Comparison of ENCODE assay signal across 12 mouse cellular contexts in genomic region chr14:45445445-45445844, GRCm38 (mm10). TPM values are rescaled to one million over a fixed set of nuclear protein-coding genes. Genes with fewer than 3 reads are reported as not detected.
DNase-seq lines count a peak whose midpoint lies in the region; ATAC-seq and TF ChIP-seq lines count a peak whose summit lies in the region.
"Had no signal": no experiment of that assay in that cellular context is flagged by ENCODE, and none has a peak within 500 bp of the region (broad histone marks: within the 10 kb centered on the region; RNA-seq: fewer than 3 reads in every experiment).

No protein-coding gene starts in this region.

- no peaks in the 10 kb centered on the region for H3K36me3 ChIP-seq in hindbrain, embryonic 10.5 days
- H3K36me3 ChIP-seq in hindbrain, embryonic 11.5 days (ENCODE audit: control insufficient read depth, insufficient read depth, low read length), result no peaks in the 10 kb centered on the region
- no peaks in the 10 kb centered on the region for H3K36me3 ChIP-seq in ES-Bruce4 (ENCODE audit: control insufficient read depth, insufficient read depth, low read length, poor library complexity, severe bottlenecking)
- no peaks in the 10 kb centered on the region for H3K36me3 ChIP-seq in embryonic facial prominence, embryonic 14.5 days (ENCODE audit: control insufficient read depth, insufficient read depth, low read length)
- H3K36me3 ChIP-seq in intestine, embryonic 16.5 days (ENCODE audit: control insufficient read depth, insufficient read depth, low read length), result no peaks in the 10 kb centered on the region
- H3K36me3 ChIP-seq in midbrain, embryonic 13.5 days, result no peaks in the 10 kb centered on the region
- H3K36me3 ChIP-seq: embryonic facial prominence, embryonic 12.5 days had no signal

- H3K9ac ChIP-seq in hindbrain, embryonic 11.5 days (ENCODE audit: low read depth, low read length), result no peak overlapping the region
- peak overlapping the region; percentile 65 for H3K9ac ChIP-seq in ES-Bruce4 (ENCODE audit: low read depth, poor library complexity, severe bottlenecking)
- H3K9ac ChIP-seq in embryonic facial prominence, embryonic 14.5 days (ENCODE audit: low read depth, low read length), result no peak overlapping the region
- H3K9ac ChIP-seq in intestine, embryonic 16.5 days (ENCODE audit: low read depth, low read length), result no peak overlapping the region
- no peak overlapping the region for H3K9ac ChIP-seq in midbrain, embryonic 13.5 days (replicated peaks)
- H3K9ac ChIP-seq: embryonic facial prominence, embryonic 12.5 days had no signal

- TF ChIP-seq CTCF in ES-Bruce4 (IDR thresholded peaks at IDR 0.05; ENCODE audit: low read depth, low read length), result no peak
- no peak for TF ChIP-seq CTCF in left cerebral cortex, adult 2 months (IDR thresholded peaks at IDR 0.05)

- no peak for DNase-seq in hindbrain, embryonic 10.5 days (ENCODE audit: low spot score)
- DNase-seq in hindbrain, embryonic 11.5 days (ENCODE audit: low spot score), result no peak
- DNase-seq in embryonic facial prominence, embryonic 14.5 days (ENCODE audit: low spot score), result no peak
- no peak for DNase-seq in spleen, adult 18-20 months
- no peak for DNase-seq in left cerebral cortex, adult 2 months (ENCODE audit: extremely low spot score in 1 of 2, low spot score in 2 of 2)
- DNase-seq: cerebellum, adult 2 months; gastrocnemius, postnatal 14 days; kidney, postnatal 36 days had no signal

- 58% methylated on average over 12 of the region's 12 CpGs for WGBS in hindbrain, embryonic 10.5 days
- 55% methylated on average over 12 of the region's 12 CpGs for WGBS in hindbrain, embryonic 11.5 days
- WGBS in embryonic facial prominence, embryonic 14.5 days, result 45% methylated on average over 12 of the region's 12 CpGs
- 56% methylated on average over 12 of the region's 12 CpGs for WGBS in intestine, embryonic 16.5 days
- WGBS in midbrain, embryonic 13.5 days, result 75% methylated on average over 12 of the region's 12 CpGs

- H3K4me3 ChIP-seq in hindbrain, embryonic 10.5 days, result no peak overlapping the region
- H3K4me3 ChIP-seq in hindbrain, embryonic 11.5 days (ENCODE audit: low read depth, low read length), result no peak overlapping the region
- peak overlapping the region; percentile 17 for H3K4me3 ChIP-seq in ES-Bruce4 (ENCODE audit: low read depth, low read length)
- H3K4me3 ChIP-seq in embryonic facial prominence, embryonic 14.5 days (ENCODE audit: low read depth, low read length), result no peak overlapping the region
- H3K4me3 ChIP-seq in intestine, embryonic 16.5 days (ENCODE audit: low read length), result no peak overlapping the region
- no peak overlapping the region for H3K4me3 ChIP-seq in left cerebral cortex, adult 2 months
- no peak overlapping the region for H3K4me3 ChIP-seq in midbrain, embryonic 13.5 days (replicated peaks)
- H3K4me3 ChIP-seq: embryonic facial prominence, embryonic 12.5 days had no signal

- intact Hi-C loops in left cerebral cortex, adult 2 months (cut with DNase I), result no loop called here

- peak; percentile 96 for TF ChIP-seq EP300 in ES-Bruce4 (IDR thresholded peaks at IDR 0.05; ENCODE audit: insufficient read depth, low read depth, low read length)

- no peak for TF ChIP-seq POLR2A in ES-Bruce4 (IDR thresholded peaks at IDR 0.05; ENCODE audit: insufficient read depth, low read length)

- peak overlapping the region; percentile 42; the same call in 1 of the 2 replicates for H3K27ac ChIP-seq in hindbrain, embryonic 10.5 days
- H3K27ac ChIP-seq in hindbrain, embryonic 11.5 days (ENCODE audit: low read depth, low read length), result no peak overlapping the region
- H3K27ac ChIP-seq in ES-Bruce4 (ENCODE audit: insufficient read depth, low read length), result peak overlapping the region; percentile 98
- H3K27ac ChIP-seq in embryonic facial prominence, embryonic 14.5 days (replicated peaks; ENCODE audit: low read depth, low read length), result no peak overlapping the region
- H3K27ac ChIP-seq in intestine, embryonic 16.5 days (ENCODE audit: low read length), result no peak overlapping the region
- no peak overlapping the region for H3K27ac ChIP-seq in left cerebral cortex, adult 2 months
- no peak overlapping the region for H3K27ac ChIP-seq in midbrain, embryonic 13.5 days
- H3K27ac ChIP-seq: embryonic facial prominence, embryonic 12.5 days had no signal

- no peak overlapping the region for H3K4me2 ChIP-seq in hindbrain, embryonic 11.5 days (replicated peaks; ENCODE audit: low read depth, low read length)
- no peak overlapping the region for H3K4me2 ChIP-seq in embryonic facial prominence, embryonic 14.5 days (ENCODE audit: low read depth, low read length)
- no peak overlapping the region for H3K4me2 ChIP-seq in intestine, embryonic 16.5 days (ENCODE audit: low read depth, low read length)
- no peak overlapping the region for H3K4me2 ChIP-seq in midbrain, embryonic 13.5 days (replicated peaks)
- H3K4me2 ChIP-seq: embryonic facial prominence, embryonic 12.5 days had no signal

- no peak for ATAC-seq in hindbrain, embryonic 11.5 days (ENCODE audit: low FRiP score)
- ATAC-seq in embryonic facial prominence, embryonic 14.5 days (ENCODE audit: low read depth), result 0 out of 2 replicates have a peak, but pooled peaks have one; percentile 51
- ATAC-seq in intestine, embryonic 16.5 days, result 0 out of 2 replicates have a peak, but pooled peaks have one; percentile 24
- no peak for ATAC-seq in midbrain, embryonic 13.5 days

- peaks cover 38% of the 10 kb centered on the region for H3K4me1 ChIP-seq in hindbrain, embryonic 10.5 days (replicated peaks)
- no peaks in the 10 kb centered on the region for H3K4me1 ChIP-seq in hindbrain, embryonic 11.5 days (replicated peaks; ENCODE audit: control insufficient read depth, insufficient read depth, low read length)
- peaks cover 1% of the 10 kb centered on the region for H3K4me1 ChIP-seq in ES-Bruce4 (ENCODE audit: control insufficient read depth, insufficient read depth, low read length)
- H3K4me1 ChIP-seq in embryonic facial prominence, embryonic 14.5 days (ENCODE audit: control insufficient read depth, insufficient read depth, low read length), result peaks cover 8% of the 10 kb centered on the region
- H3K4me1 ChIP-seq in intestine, embryonic 16.5 days (ENCODE audit: control insufficient read depth, insufficient read depth, low read length), result peaks cover 17% of the 10 kb centered on the region; the same call in 1 of the 2 replicates
- no peaks in the 10 kb centered on the region for H3K4me1 ChIP-seq in midbrain, embryonic 13.5 days (replicated peaks)

- no peaks in the 10 kb centered on the region for H3K27me3 ChIP-seq in hindbrain, embryonic 10.5 days (ENCODE audit: insufficient read depth, poor library complexity, severe bottlenecking)
- H3K27me3 ChIP-seq in hindbrain, embryonic 11.5 days (ENCODE audit: control insufficient read depth, insufficient read depth, low read length), result no peaks in the 10 kb centered on the region
- no peaks in the 10 kb centered on the region for H3K27me3 ChIP-seq in ES-Bruce4 (ENCODE audit: control insufficient read depth, insufficient read depth, low read length, poor library complexity, severe bottlenecking)
- no peaks in the 10 kb centered on the region for H3K27me3 ChIP-seq in embryonic facial prominence, embryonic 14.5 days (replicated peaks; ENCODE audit: control insufficient read depth, insufficient read depth, low read length)
- H3K27me3 ChIP-seq in intestine, embryonic 16.5 days (replicated peaks; ENCODE audit: control insufficient read depth, insufficient read depth, low read length), result no peaks in the 10 kb centered on the region
- no peaks in the 10 kb centered on the region for H3K27me3 ChIP-seq in midbrain, embryonic 13.5 days
- H3K27me3 ChIP-seq: embryonic facial prominence, embryonic 12.5 days had no signal

- H3K9me3 ChIP-seq in hindbrain, embryonic 10.5 days, result no peaks in the 10 kb centered on the region
- no peaks in the 10 kb centered on the region for H3K9me3 ChIP-seq in hindbrain, embryonic 11.5 days (ENCODE audit: control insufficient read depth, low read length)
- H3K9me3 ChIP-seq in ES-Bruce4 (replicated peaks; ENCODE audit: control insufficient read depth, insufficient read depth, low read length, poor library complexity, severe bottlenecking), result no peaks in the 10 kb centered on the region
- no peaks in the 10 kb centered on the region for H3K9me3 ChIP-seq in embryonic facial prominence, embryonic 14.5 days (ENCODE audit: control insufficient read depth, low read length)
- no peaks in the 10 kb centered on the region for H3K9me3 ChIP-seq in intestine, embryonic 16.5 days (ENCODE audit: control insufficient read depth, low read length)
- H3K9me3 ChIP-seq in midbrain, embryonic 13.5 days, result no peaks in the 10 kb centered on the region
- H3K9me3 ChIP-seq: embryonic facial prominence, embryonic 12.5 days had no signal

RNA-seq across cellular contexts. Expression of gene Gnpnat1, which starts 40.7 kb away (rescaled TPM):
- polyA plus RNA-seq in hindbrain, embryonic 10.5 days (2016; fragmentation: Nextera tagmentation; extraction: Ambion mirVana), result 38.6 and 46.1 TPM in 2 replicates
- polyA plus RNA-seq in hindbrain, embryonic 11.5 days (2014; fragmentation: Nextera tagmentation; extraction: Ambion mirVana), result 41.7 and 44.5 TPM in 2 replicates
- 96.6 and 98.5 TPM in 2 replicates for polyA plus RNA-seq in ES-Bruce4 (2011; ENCODE audit: insufficient read depth, insufficient read length, low read depth, missing spikeins)
- polyA plus RNA-seq in embryonic facial prominence, embryonic 14.5 days (2014; fragmentation: Nextera tagmentation; extraction: Ambion mirVana), result 51.1 and 55.5 TPM in 2 replicates
- polyA plus RNA-seq in intestine, embryonic 16.5 days (2015; fragmentation: Nextera tagmentation; extraction: Ambion mirVana), result 68.4 and 72.1 TPM in 2 replicates
- total RNA-seq in left cerebral cortex, adult 2 months (2021), result 10 to 100 TPM; 14.7 to 18.8 TPM
- 29.2 and 30.6 TPM in 2 replicates for polyA plus RNA-seq in midbrain, embryonic 13.5 days (2015; fragmentation: Nextera tagmentation; extraction: Ambion mirVana)

Comparison
In these comparisons a context has a peak if more than half of its experiments do, and no peak if none do; other contexts are left out.
1. H3K27ac ChIP-seq: peak in hindbrain, embryonic 10.5 days (single experiment) and ES-Bruce4 (single experiment); none in hindbrain, embryonic 11.5 days (single experiment), embryonic facial prominence, embryonic 14.5 days (single experiment), intestine, embryonic 16.5 days (single experiment), left cerebral cortex, adult 2 months (single experiment) and midbrain, embryonic 13.5 days (single experiment).
2. ATAC-seq: peak in embryonic facial prominence, embryonic 14.5 days (single experiment) and intestine, embryonic 16.5 days (single experiment); none in hindbrain, embryonic 11.5 days (single experiment) and midbrain, embryonic 13.5 days (single experiment).